Mouse (Mus musculus) layer of hippocampus, postnatal 14 days (tissue): ENCODE results near the gene Ank2. TPM values are rescaled to one million over a fixed set of nuclear protein-coding genes. Genes with fewer than 3 reads are reported as not detected.
"Not testable (repeated sequence)": the region's sequence is repeated elsewhere in the genome, so short reads cannot be mapped to it uniquely, and the experiment has no call there.

Experiments
- DNase-seq, 2 experiments: peaks; one replicate each; pipeline ENCODE4 v3.0.0; 2021 to 2022; ENCODE audit warnings: low spot score in 2 of 2, mixed read lengths in 1 of 2
- total RNA-seq, 2 experiments: library from RNA; stranded (reverse); gene quantifications; 2 replicates each; pipeline ENCODE4 v1.2.3; 2021

The Ank2 gene
- total RNA-seq, 2 experiments from 2014 or later: 837 to 918 TPM

- peak; percentile 22 to 36 for DNase-seq
Measured at GRCm38 (mm10) chr3:127429866-127430265, 69.3 kb downstream of the Ank2 start.

- no peak for DNase-seq
Measured at GRCm38 (mm10) chr3:127428527-127428926, 70.6 kb downstream of the Ank2 start.

- DNase-seq: no peak
Measured at GRCm38 (mm10) chr3:127416950-127417349, 82.2 kb downstream of the Ank2 start.

GRCm38 (mm10) chr3:127414438-127414837, 84.7 kb downstream of the Ank2 start:
- DNase-seq: no peak

GRCm38 (mm10) chr3:127408684-127409550, 90.2 kb downstream of the Ank2 start:
- peak; percentile 83 to 89 for DNase-seq

GRCm38 (mm10) chr3:127407868-127408574, 91.1 kb downstream of the Ank2 start:
- peak in 1 of 2 experiments; percentile 20 for DNase-seq

- DNase-seq: no peak
Measured at GRCm38 (mm10) chr3:127406883-127407282, 92.3 kb downstream of the Ank2 start.

- no peak for DNase-seq
Measured at GRCm38 (mm10) chr3:127404371-127404770, 94.8 kb downstream of the Ank2 start.

- no peak for DNase-seq
Measured at GRCm38 (mm10) chr3:127400976-127401375, 98.2 kb downstream of the Ank2 start.

GRCm38 (mm10) chr3:127400468-127400867, 98.7 kb downstream of the Ank2 start:
- DNase-seq: not testable (repeated sequence)

GRCm38 (mm10) chr3:127397774-127398173, 101.4 kb downstream of the Ank2 start:
- no peak for DNase-seq

- no peak for DNase-seq
Measured at GRCm38 (mm10) chr3:127395202-127395601, 103.9 kb downstream of the Ank2 start.

GRCm38 (mm10) chr3:127387016-127387517, 112.1 kb downstream of the Ank2 start:
- DNase-seq: no peak

- DNase-seq: no peak
Measured at GRCm38 (mm10) chr3:127383231-127383630, 115.9 kb downstream of the Ank2 start.

GRCm38 (mm10) chr3:127376901-127377460, 122.2 kb downstream of the Ank2 start:
- peak; percentile 28 to 56 for DNase-seq

- peak; percentile 24 to 55 for DNase-seq
Measured at GRCm38 (mm10) chr3:127375956-127376660, 123.0 kb downstream of the Ank2 start.

- DNase-seq: no peak
Measured at GRCm38 (mm10) chr3:127374190-127374710, 124.9 kb downstream of the Ank2 start.

- DNase-seq: no peak
Measured at GRCm38 (mm10) chr3:127371774-127372173, 127.4 kb downstream of the Ank2 start.

- no peak for DNase-seq
Measured at GRCm38 (mm10) chr3:127369529-127369928, 129.6 kb downstream of the Ank2 start.

GRCm38 (mm10) chr3:127367450-127367849, 131.7 kb downstream of the Ank2 start:
- no peak for DNase-seq

- DNase-seq: peak; percentile 26 to 71
Measured at GRCm38 (mm10) chr3:127363512-127363911, 135.6 kb downstream of the Ank2 start.
